Mouse (Mus musculus) thymus, adult 2 months (tissue): ENCODE results near the gene Grpel1.

ENCODE experiments used
- CTCF ChIP-seq: fragments of 200-500 bp; IDR thresholded peaks from 2 replicates; pipeline ENCODE4 v1.5.1; 2012; ENCODE audit warnings: mild to moderate bottlenecking, control low read depth, low read length, moderate library complexity, borderline replicate concordance; ENCODE audit not compliant: control insufficient read depth, poor library complexity, insufficient read depth; ENCODE audit errors: extremely low read depth
- POLR2A ChIP-seq: fragments of 200-500 bp; IDR thresholded peaks from 2 replicates; pipeline ENCODE4 v1.6.1; 2012; ENCODE audit warnings: mild to moderate bottlenecking, low read length, control low read depth, moderate library complexity; ENCODE audit not compliant: control insufficient read depth, poor library complexity, insufficient read depth; ENCODE audit errors: extremely low read depth

DNA sequence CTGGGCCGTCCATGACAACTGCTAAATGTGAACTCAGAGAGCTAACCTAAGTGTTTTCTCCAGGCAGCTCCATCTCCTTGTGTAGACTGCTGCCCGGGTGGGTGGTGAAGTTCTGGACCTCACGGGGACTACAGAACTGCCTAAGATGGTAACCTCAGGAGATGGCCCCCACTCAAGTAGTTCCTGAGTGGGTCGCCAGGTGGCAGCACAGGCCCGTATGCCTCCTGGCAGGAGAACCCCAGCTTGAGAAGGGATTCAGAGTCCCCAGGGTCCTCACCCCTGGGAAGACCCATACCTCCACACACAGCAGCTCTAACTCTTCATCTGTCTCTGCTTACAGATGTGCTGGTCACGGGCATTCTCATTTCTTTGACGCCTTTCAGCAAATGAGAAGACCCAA is 2.0 kb upstream of the Grpel1 start:
- TF ChIP-seq CTCF (peak; percentile 95), POLR2A (no peak)
